Mouse (Mus musculus): ENCODE results near the gene Phactr1. TPM values are rescaled to one million over a fixed set of nuclear protein-coding genes. Genes with fewer than 3 reads are reported as not detected.

Gene Phactr1
- polyA plus RNA-seq, 1 experiment from 2014 or later = 12.6 TPM

- no peak for ATAC-seq (replicated peaks; ENCODE audit: insufficient number of reproducible peaks, low FRiP score, low TSS enrichment, low read depth)
- peaks cover 3% of the 10 kb centered on the region; the same call in 1 of the 2 replicates for H3K4me1 ChIP-seq (ENCODE audit: control insufficient read depth, insufficient read depth, low read length)
- no peaks in the 10 kb centered on the region for H3K9me3 ChIP-seq (replicated peaks; ENCODE audit: control insufficient read depth, low read length)
- H3K4me3 ChIP-seq (ENCODE audit: low read depth, low read length) = no peak overlapping the region
- no peak for DNase-seq (ENCODE audit: low spot score)
- H3K9ac ChIP-seq (replicated peaks; ENCODE audit: low read length) = no peak overlapping the region
- no peak overlapping the region for H3K27ac ChIP-seq (replicated peaks; ENCODE audit: low read depth, low read length)
- H3K36me3 ChIP-seq (replicated peaks; ENCODE audit: control insufficient read depth, insufficient read depth, low read depth, low read length) = no peaks in the 10 kb centered on the region
- WGBS = 28% methylated on average over 6 of the region's 6 CpGs
- 0 out of 2 replicates have a peak, but pooled peaks cover 2% of the 10 kb centered on the region for H3K27me3 ChIP-seq (ENCODE audit: control insufficient read depth, insufficient read depth, low read length)
- peak overlapping the region; percentile 7; the same call in 1 of the 2 replicates for H3K4me2 ChIP-seq (ENCODE audit: low read depth, low read length)
Observed at GRCm38 (mm10) chr13:42917251-42917650, 236.8 kb downstream of the Phactr1 start.

GRCm38 (mm10) chr13:42920062-42920461, 239.6 kb downstream of the Phactr1 start:
- no peak for ATAC-seq (replicated peaks; ENCODE audit: insufficient number of reproducible peaks, low FRiP score, low TSS enrichment, low read depth)
- Histone ChIP-seq H3K36me3 (replicated peaks; ENCODE audit: control insufficient read depth, insufficient read depth, low read depth, low read length) (no peaks in the 10 kb centered on the region), H3K27ac (replicated peaks; ENCODE audit: low read depth, low read length) (no peak overlapping the region), H3K27me3 (ENCODE audit: control insufficient read depth, insufficient read depth, low read length) (0 out of 2 replicates have a peak, but pooled peaks cover 2% of the 10 kb centered on the region), H3K4me1 (ENCODE audit: control insufficient read depth, insufficient read depth, low read length) (peaks cover 3% of the 10 kb centered on the region; the same call in 1 of the 2 replicates), H3K4me2 (ENCODE audit: low read depth, low read length) (no peak overlapping the region), H3K9me3 (replicated peaks; ENCODE audit: control insufficient read depth, low read length) (no peaks in the 10 kb centered on the region), H3K4me3 (ENCODE audit: low read depth, low read length) (no peak overlapping the region), H3K9ac (replicated peaks; ENCODE audit: low read length) (no peak overlapping the region)
- no peak for DNase-seq (ENCODE audit: low spot score)
- 89% methylated on average over 2 of the region's 2 CpGs for WGBS

- Histone ChIP-seq H3K27me3 (ENCODE audit: control insufficient read depth, insufficient read depth, low read length) (0 out of 2 replicates have a peak, but pooled peaks cover 2% of the 10 kb centered on the region), H3K4me1 (ENCODE audit: control insufficient read depth, insufficient read depth, low read length) (no peaks in the 10 kb centered on the region), H3K9me3 (replicated peaks; ENCODE audit: control insufficient read depth, low read length) (no peaks in the 10 kb centered on the region), H3K36me3 (replicated peaks; ENCODE audit: control insufficient read depth, insufficient read depth, low read depth, low read length) (no peaks in the 10 kb centered on the region), H3K9ac (replicated peaks; ENCODE audit: low read length) (no peak overlapping the region), H3K27ac (replicated peaks; ENCODE audit: low read depth, low read length) (no peak overlapping the region), H3K4me3 (ENCODE audit: low read depth, low read length) (no peak overlapping the region), H3K4me2 (ENCODE audit: low read depth, low read length) (no peak overlapping the region)
- WGBS = 93% methylated on average over 10 of the region's 10 CpGs
- DNase-seq (ENCODE audit: low spot score) (no peak), ATAC-seq (replicated peaks; ENCODE audit: insufficient number of reproducible peaks, low FRiP score, low TSS enrichment, low read depth) (no peak)
Observed at GRCm38 (mm10) chr13:42921769-42922450, 241.5 kb downstream of the Phactr1 start.

GRCm38 (mm10) chr13:42927778-42928177, 247.4 kb downstream of the Phactr1 start:
- no peak for ATAC-seq (replicated peaks; ENCODE audit: insufficient number of reproducible peaks, low FRiP score, low TSS enrichment, low read depth)
- WGBS = 97% methylated on average over 11 of the region's 11 CpGs
- Histone ChIP-seq H3K36me3 (replicated peaks; ENCODE audit: control insufficient read depth, insufficient read depth, low read depth, low read length) (no peaks in the 10 kb centered on the region), H3K9ac (replicated peaks; ENCODE audit: low read length) (no peak overlapping the region), H3K4me3 (ENCODE audit: low read depth, low read length) (no peak overlapping the region), H3K4me1 (ENCODE audit: control insufficient read depth, insufficient read depth, low read length) (no peaks in the 10 kb centered on the region), H3K9me3 (replicated peaks; ENCODE audit: control insufficient read depth, low read length) (no peaks in the 10 kb centered on the region), H3K27ac (replicated peaks; ENCODE audit: low read depth, low read length) (no peak overlapping the region), H3K4me2 (ENCODE audit: low read depth, low read length) (no peak overlapping the region), H3K27me3 (ENCODE audit: control insufficient read depth, insufficient read depth, low read length) (no peaks in the 10 kb centered on the region)
- no peak for DNase-seq (ENCODE audit: low spot score)

- Histone ChIP-seq H3K27ac (replicated peaks; ENCODE audit: low read depth, low read length) (no peak overlapping the region), H3K9ac (replicated peaks; ENCODE audit: low read length) (no peak overlapping the region), H3K36me3 (replicated peaks; ENCODE audit: control insufficient read depth, insufficient read depth, low read depth, low read length) (no peaks in the 10 kb centered on the region), H3K27me3 (ENCODE audit: control insufficient read depth, insufficient read depth, low read length) (no peaks in the 10 kb centered on the region), H3K4me2 (ENCODE audit: low read depth, low read length) (no peak overlapping the region), H3K9me3 (replicated peaks; ENCODE audit: control insufficient read depth, low read length) (no peaks in the 10 kb centered on the region), H3K4me3 (ENCODE audit: low read depth, low read length) (no peak overlapping the region), H3K4me1 (ENCODE audit: control insufficient read depth, insufficient read depth, low read length) (no peaks in the 10 kb centered on the region)
- ATAC-seq (replicated peaks; ENCODE audit: insufficient number of reproducible peaks, low FRiP score, low TSS enrichment, low read depth) = no peak
- WGBS = 38% methylated on average over 10 of the region's 10 CpGs
- DNase-seq (ENCODE audit: low spot score) = no peak
Observed at GRCm38 (mm10) chr13:42929529-42930235, 249.3 kb downstream of the Phactr1 start.

GRCm38 (mm10) chr13:42932046-42932445, 251.6 kb downstream of the Phactr1 start:
- Histone ChIP-seq H3K27ac (replicated peaks; ENCODE audit: low read depth, low read length) (no peak overlapping the region), H3K36me3 (replicated peaks; ENCODE audit: control insufficient read depth, insufficient read depth, low read depth, low read length) (no peaks in the 10 kb centered on the region), H3K9ac (replicated peaks; ENCODE audit: low read length) (no peak overlapping the region), H3K4me1 (ENCODE audit: control insufficient read depth, insufficient read depth, low read length) (no peaks in the 10 kb centered on the region), H3K9me3 (replicated peaks; ENCODE audit: control insufficient read depth, low read length) (no peaks in the 10 kb centered on the region), H3K4me2 (ENCODE audit: low read depth, low read length) (no peak overlapping the region), H3K27me3 (ENCODE audit: control insufficient read depth, insufficient read depth, low read length) (no peaks in the 10 kb centered on the region), H3K4me3 (ENCODE audit: low read depth, low read length) (no peak overlapping the region)
- DNase-seq (ENCODE audit: low spot score) (no peak), ATAC-seq (replicated peaks; ENCODE audit: insufficient number of reproducible peaks, low FRiP score, low TSS enrichment, low read depth) (no peak)
- WGBS = 90% methylated on average over 5 of the region's 5 CpGs

GRCm38 (mm10) chr13:42934538-42935126, 254.2 kb downstream of the Phactr1 start:
- H3K9me3 ChIP-seq (replicated peaks; ENCODE audit: control insufficient read depth, low read length) = no peaks in the 10 kb centered on the region
- H3K27ac ChIP-seq (replicated peaks; ENCODE audit: low read depth, low read length) = no peak overlapping the region
- WGBS = 37% methylated on average over 16 of the region's 16 CpGs
- no peak overlapping the region for H3K4me3 ChIP-seq (ENCODE audit: low read depth, low read length)
- no peaks in the 10 kb centered on the region for H3K27me3 ChIP-seq (ENCODE audit: control insufficient read depth, insufficient read depth, low read length)
- no peaks in the 10 kb centered on the region for H3K4me1 ChIP-seq (ENCODE audit: control insufficient read depth, insufficient read depth, low read length)
- ATAC-seq (replicated peaks; ENCODE audit: insufficient number of reproducible peaks, low FRiP score, low TSS enrichment, low read depth) (no peak), DNase-seq (ENCODE audit: low spot score) (peak; percentile 37)
- no peak overlapping the region for H3K9ac ChIP-seq (replicated peaks; ENCODE audit: low read length)
- H3K36me3 ChIP-seq (replicated peaks; ENCODE audit: control insufficient read depth, insufficient read depth, low read depth, low read length) = no peaks in the 10 kb centered on the region
- no peak overlapping the region for H3K4me2 ChIP-seq (ENCODE audit: low read depth, low read length)

GRCm38 (mm10) chr13:42937871-42938270, 257.4 kb downstream of the Phactr1 start:
- DNase-seq (ENCODE audit: low spot score) (no peak), ATAC-seq (replicated peaks; ENCODE audit: insufficient number of reproducible peaks, low FRiP score, low TSS enrichment, low read depth) (no peak)
- H3K27me3 ChIP-seq (ENCODE audit: control insufficient read depth, insufficient read depth, low read length) = no peaks in the 10 kb centered on the region
- no peak overlapping the region for H3K9ac ChIP-seq (replicated peaks; ENCODE audit: low read length)
- H3K4me3 ChIP-seq (ENCODE audit: low read depth, low read length) = no peak overlapping the region
- H3K4me1 ChIP-seq (ENCODE audit: control insufficient read depth, insufficient read depth, low read length) = no peaks in the 10 kb centered on the region
- no peak overlapping the region for H3K27ac ChIP-seq (replicated peaks; ENCODE audit: low read depth, low read length)
- H3K9me3 ChIP-seq (replicated peaks; ENCODE audit: control insufficient read depth, low read length) = no peaks in the 10 kb centered on the region
- H3K36me3 ChIP-seq (replicated peaks; ENCODE audit: control insufficient read depth, insufficient read depth, low read depth, low read length) = no peaks in the 10 kb centered on the region
- 80% methylated on average over 3 of the region's 3 CpGs for WGBS
- H3K4me2 ChIP-seq (ENCODE audit: low read depth, low read length) = no peak overlapping the region

All from embryonic facial prominence, embryonic 11.5 days (tissue).